Mouse (Mus musculus): ENCODE measurements around the gene Mc1r.
"Not testable (repeated sequence)": the region's sequence is repeated elsewhere in the genome, so short reads cannot be mapped to it uniquely, and the experiment has no call there.

Mc1r gene

DNA sequence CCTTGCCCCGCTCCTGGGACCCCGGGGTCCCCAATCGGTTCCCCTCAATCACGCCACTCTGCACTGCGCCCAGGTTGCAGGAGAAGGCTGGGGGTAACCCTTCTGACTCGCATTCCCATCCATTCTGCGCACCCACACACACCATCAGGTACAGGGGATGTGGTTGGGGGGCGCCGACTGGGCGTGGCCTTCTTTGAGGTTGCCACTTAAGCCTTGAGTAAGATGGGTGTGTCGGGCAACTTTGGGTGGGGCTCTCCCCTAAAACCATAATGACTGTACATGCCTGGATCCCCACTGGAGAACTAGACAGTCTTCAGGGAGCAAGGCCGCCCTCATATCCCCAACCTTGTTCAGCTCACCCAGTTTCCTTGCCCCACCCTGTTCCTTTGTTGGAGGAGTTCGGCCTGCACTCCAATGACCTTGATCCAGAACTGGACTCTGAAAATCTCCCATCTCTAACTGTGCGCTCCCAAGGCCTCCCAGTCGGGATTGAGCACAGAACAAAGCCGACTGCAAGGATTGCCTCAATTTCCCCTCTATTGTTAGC is 4.9 kb downstream of the Mc1r start:
- in situ Hi-C loops (cut with MboI, MseI): no loop called here

DNA sequence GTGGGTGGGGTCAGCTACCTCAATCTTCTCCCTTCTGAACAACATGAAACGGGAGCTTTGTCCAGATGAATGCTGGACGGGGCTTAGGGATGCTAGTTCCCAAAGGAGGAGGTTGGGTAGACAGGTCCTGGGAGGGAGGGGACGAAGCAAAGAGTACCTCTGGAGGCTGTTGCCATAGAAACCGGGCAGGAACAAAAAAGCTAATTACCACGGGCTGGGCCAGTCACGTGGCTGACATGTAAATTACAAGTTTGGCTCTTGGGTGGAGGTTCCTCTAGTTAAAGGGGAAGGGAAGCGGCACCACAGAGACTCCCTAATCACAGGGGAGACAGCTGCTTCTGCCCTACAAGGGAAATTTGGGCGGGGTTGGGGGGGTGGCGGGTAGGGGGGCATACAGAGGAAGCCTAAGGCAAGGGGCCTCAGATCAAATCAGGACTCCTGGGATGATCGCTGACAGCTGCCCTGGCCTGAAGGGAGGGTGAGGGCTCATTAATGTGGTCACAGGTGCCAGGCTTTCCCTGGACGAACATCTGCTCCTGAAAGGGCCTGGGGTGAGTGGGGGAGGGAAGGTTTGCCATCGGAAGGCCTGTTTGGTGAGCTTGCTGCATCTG is 5.8 kb downstream of the Mc1r start:
- in situ Hi-C loops (cut with MboI, MseI): no loop called here

DNA sequence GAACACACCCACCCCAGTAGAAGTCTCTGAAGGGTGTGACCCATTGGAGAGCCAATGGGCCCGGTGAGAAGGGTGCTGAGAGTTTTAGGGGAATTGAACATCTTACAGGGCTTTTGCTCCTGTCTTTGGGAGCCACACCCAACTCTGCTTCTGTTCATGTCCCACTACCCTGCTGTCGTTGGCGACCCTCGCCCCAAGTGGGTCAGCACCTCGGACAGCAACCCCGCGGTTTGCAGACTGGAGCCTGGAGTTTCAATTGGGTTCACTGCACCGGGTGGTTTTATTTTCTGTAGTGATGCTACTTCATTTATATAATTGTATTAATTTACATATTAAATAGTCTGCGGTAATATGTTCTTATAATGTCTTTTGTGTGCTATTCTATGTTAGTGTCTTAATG is 7.3 kb downstream of the Mc1r start:
- in situ Hi-C loops (cut with MboI, MseI): no loop called here

DNA sequence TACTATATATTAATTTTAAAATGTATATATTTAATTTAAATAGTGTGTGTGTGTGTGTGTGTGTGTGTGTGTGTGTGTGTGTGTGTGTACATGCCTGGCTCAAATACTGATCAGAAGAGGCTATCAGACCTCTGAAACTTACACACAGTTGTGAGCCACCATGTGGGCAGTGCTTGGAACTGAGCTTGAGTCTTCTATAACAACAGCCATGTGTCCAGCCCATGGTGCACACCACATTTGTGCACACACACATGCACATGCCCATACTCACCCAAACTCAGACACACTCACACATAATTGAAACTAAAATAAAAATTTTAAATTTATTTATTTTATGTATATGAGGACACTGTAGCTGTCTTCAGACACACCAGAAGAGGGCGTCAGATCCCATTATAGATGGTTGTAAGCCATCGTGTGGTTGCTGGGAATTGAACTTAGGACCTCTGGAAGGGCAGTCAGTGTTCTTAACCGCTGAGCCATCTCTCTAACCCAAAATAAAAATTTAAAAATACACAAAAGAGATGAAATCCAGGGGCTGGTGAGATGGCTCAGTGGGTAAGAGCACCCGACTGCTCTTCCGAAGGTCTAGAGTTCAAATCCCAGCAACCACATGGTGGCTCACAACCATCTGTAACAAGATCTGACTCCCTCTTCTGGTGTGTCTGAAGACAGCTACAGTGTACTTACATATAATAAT is 8.2 kb downstream of the Mc1r start:
- in situ Hi-C loops (cut with MboI, MseI): not testable (repeated sequence)

DNA sequence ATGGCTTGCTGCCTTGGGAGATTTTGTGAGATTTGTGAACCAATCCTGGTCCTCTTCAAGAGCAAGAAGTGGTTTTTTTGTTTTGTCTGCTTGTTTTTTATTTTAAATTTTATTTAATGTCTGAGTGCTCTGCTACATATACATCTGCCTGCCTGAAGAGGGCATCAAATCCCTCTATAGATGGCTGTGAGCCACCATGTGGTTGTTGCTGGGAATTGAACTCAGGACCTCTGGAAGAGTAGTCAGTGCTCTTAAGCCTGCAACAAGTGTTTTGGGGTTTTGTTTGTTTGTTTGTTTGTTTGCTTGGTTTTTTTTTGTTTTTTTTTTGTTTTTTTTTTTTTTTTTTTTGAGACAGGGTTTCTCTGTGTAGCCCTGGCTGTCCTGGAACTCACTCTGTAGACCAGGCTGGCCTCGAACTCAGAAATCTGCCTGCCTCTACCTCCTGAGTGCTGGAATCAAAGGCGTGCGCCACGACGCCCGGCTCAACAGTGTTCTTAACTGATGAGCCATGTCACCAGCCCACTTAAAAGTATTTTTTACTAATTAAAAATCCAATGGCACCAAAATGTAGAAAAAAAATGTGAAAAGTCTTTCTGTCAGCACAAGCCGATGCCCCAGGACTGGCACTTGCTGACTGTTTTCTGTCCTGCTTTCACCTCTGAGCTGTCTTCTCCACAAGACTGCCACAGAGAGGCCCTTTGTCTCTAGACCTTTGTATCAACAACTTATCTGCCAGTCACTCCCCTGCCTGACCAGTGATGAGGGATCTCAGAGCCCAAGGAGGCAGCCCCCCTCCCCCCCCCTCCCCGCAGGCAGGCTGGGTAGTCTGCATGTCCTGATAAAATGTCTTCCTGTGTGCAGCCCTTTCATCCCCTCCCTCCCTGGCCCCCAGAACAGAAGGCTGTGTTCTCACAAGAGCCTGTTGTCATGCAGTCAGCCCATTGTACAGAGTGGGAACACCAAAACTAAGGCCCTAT is 9.3 kb downstream of the Mc1r start:
- in situ Hi-C loops (cut with MboI, MseI): no loop called here

DNA sequence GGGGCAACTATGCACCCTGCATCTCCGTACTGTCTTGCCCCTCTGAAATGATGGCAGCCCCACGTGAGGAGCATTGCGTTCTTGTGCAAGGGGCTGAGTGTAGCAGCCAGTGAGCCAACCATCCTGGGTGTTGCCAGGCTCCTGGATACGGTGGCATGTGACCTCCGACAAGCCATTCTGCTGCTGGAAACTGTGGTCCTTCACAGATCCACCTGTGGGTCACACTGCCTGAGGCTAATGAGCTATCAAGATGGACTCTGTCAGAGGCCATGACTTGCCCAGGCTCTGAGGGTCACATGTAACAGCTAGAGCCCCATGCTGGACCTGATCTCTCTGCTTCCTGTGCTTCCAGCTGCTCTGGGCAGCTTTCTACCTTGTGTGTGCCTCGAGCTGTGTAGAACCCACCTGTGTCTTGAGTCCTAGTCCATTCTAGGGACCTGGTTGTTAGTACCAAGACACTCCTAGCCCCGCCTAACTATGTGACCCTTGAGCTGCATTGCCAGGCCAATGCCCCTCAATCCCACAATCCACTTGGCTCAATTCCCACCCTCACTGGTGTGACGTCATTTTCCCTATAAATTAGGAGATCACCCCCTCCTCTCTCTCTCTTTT is 10.1 kb downstream of the Mc1r start:
- in situ Hi-C loops (cut with MboI, MseI): no loop called here

DNA sequence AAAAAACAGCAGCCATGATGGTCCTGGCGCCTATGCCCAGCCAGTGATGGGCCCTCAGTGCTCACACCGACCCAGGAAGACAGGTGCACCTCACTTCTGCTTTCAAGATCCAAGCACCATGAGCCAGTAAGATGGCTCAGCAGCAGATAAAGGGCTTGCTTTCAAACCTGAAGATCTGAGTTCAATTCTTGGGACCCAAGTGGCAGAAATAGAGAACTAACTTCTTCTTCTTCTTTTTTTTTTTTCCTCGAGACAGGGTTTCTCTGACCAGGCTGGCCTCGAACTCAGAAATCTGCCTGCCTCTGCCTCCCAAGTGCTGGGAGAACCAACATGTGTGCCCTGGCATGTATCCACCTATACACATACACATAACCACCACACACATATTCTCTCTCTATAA is 12.8 kb downstream of the Mc1r start:
- in situ Hi-C loops (cut with MboI, MseI): no loop called here

DNA sequence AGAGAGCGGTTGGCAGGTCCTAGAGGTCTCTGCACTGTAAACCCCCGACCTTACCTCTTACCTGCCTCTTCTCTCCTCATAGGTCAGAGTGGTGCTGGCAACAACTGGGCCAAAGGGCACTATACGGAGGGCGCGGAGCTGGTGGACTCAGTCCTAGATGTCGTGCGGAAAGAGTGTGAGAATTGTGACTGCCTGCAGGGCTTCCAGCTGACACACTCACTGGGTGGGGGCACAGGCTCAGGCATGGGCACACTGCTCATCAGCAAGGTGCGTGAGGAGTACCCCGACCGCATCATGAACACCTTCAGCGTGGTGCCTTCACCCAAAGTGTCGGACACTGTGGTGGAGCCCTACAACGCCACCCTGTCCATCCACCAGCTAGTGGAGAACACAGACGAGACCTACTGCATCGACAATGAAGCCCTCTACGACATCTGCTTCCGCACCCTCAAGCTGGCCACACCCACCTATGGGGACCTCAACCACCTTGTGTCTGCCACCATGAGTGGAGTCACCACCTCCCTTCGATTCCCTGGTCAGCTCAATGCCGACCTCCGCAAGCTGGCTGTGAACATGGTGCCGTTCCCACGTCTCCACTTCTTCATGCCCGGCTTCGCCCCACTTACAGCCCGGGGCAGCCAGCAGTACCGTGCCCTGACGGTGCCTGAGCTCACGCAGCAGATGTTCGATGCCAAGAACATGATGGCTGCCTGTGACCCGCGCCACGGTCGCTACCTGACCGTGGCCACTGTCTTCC is 13.8 kb downstream of the Mc1r start:
- in situ Hi-C loops (cut with MboI, MseI): no loop called here

DNA sequence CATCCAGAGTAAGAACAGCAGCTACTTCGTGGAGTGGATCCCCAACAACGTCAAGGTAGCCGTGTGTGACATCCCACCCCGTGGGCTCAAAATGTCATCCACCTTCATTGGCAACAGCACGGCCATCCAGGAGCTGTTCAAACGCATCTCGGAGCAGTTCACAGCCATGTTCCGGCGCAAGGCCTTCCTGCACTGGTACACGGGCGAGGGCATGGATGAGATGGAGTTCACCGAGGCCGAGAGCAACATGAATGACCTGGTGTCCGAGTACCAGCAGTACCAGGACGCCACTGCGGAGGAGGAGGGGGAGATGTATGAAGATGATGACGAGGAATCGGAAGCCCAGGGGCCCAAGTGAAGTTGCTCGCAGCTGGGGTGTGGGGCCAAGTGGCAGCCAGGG is 14.4 kb downstream of the Mc1r start:
- in situ Hi-C loops (cut with MboI, MseI): no loop called here

DNA sequence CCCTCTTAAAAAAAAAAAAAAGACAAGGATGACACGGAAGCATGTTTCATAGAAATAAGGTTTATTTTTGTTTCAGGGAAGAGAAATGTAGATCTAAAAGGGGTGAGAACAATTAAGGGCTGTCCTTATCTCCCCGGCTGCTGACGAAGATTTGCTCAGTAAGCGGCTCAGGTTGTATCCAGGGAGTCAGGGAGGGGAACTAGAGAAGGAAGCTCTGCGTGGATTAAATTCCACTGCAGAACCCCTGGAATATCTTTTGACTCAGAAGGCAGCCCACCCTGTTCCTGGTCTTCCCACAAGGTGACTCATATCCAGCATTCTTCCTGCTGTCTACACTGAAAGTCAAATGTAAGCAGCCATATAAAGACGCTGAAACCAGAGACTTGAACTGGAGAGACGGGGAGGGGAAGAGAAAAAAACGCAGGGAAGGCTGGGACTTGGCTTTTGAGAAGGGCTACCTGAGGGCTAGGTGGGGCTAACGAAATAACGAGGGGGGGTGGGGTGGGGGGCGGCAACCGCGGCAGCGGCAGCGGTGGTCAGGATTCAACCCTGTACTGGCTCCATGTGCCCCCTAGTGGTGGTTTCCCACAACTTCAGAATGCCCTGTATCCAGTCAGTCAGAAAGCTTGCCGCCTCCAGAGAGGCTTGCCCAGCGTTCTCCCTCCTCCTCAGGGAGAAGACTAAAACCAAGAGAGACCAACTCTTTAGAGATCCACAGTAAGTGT is 15.3 kb downstream of the Mc1r start:
- in situ Hi-C loops (cut with MboI, MseI): no loop called here

DNA sequence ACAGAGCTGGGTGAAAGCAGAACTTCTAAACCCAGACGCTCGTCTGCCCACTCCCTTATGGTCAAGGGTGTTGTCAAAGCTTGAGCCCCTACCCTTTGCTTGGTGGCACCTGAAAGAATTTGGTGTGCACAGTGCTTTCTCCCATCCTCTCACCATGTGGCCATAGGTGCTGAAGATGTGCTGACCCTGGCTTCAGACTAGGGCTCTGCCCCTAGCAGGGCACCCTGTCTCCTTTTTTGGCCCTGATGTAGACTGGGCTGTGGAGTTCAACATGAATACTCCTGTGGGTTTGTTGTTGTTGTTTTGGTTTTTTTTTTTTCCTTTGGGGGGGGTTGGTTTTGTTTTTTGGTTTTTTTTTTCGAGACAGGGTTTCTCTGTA is 15.9 kb downstream of the Mc1r start:
- in situ Hi-C loops (cut with MboI, MseI): no loop called here

DNA sequence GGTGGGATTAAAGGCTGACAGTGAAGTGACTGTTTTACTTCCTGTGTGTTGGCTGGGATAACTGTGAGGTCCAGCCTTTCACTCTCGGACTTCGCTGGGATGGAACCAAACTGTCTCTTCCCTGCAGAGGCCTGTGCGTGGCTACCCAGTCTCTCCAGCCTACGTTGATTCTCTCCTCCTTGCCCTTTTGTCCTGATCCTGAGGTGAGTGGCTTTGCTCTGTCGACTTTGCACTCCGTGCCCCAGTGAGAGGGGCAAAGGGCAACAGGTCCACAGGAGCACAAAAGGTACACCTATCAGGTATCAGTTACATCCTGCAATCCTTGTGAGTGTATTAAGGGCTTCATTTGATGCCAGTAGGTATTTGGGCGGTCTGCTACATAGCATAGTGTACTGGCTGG is 16.5 kb downstream of the Mc1r start, which contains the start of gene Def8:
TSS of gene Def8 (plus strand) at position 87 of the 400 bp plus-strand sequence.
- in situ Hi-C loops (cut with MboI, MseI): no loop called here

DNA sequence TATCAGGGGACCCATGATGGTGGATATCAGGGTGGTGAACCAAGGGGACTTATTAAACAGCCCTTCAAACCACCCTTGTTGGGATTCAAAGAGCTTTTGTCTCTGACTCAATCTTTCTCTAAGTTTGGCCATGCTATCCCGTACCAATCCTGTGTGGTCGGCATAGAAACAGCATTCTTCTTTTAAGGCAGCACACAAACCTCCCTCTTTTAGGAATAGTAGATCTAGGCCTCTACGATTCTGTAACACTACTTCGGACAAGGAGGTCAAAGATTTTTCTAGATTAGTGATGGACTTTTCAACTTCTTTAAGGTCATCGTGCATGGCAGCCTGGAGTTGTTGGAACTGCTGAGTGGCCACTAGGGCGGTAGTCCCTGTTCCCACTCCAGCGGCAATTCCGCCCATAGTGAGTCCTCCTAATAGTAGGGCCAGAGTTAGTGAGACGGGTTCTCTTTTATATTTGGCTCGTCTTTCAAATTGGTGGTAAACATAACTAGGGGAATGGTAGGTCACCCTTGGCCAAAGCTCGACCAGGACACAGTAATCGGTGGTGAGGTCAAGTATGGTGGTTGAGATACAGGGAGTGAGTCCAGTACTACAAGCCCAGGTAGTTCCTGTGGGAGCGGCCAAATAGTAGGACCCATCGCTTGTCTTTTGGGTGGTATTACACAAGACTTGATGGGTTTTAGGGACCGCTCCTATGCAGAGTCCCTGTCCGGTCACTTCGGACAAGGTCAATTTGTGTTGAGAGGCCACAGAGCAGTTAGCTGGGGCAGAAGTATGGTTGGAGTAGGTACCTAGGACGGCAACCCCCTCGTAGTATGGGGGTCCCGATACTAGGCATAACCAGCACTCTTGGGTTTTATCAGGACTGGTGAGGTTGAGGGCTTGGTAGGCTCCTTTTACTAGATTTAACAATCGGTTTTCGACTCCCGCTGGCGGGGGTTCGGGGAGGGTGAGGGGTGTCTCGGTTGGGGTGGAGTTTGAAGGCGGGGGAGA is 19.9 kb downstream of the Mc1r start:
- in situ Hi-C loops (cut with MboI, MseI): no loop called here

DNA sequence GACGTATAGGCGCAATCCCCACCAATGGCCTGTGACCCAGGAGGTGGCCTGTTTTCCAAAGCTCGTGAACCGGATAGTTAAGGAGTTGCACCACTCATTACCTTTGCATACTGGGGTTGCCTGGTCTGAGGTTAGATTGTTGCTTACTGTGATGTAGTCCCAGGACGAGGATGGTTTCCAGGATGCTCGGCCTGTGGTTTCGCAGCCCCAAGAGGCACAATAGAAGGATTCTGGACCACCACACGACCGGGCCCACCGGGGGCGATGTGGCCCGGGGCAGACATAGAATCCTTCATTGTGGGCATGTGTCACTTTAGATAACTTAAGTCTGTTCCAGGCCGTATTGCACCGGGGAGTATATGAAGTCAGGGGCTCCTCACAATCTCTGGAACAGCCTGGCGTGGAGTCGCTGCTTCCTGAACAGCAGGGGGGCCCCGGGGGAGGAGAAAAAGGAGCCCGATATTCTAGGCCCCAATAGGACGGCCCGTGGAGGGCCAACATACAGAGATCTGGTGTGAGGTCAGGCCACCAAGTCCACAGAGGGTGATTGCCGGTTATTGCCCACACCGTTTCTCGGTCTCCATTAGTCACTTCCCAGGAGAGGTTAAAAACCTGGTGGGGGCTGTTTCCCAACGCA is 20.9 kb downstream of the Mc1r start:
- in situ Hi-C loops (cut with MboI, MseI): no loop called here

DNA sequence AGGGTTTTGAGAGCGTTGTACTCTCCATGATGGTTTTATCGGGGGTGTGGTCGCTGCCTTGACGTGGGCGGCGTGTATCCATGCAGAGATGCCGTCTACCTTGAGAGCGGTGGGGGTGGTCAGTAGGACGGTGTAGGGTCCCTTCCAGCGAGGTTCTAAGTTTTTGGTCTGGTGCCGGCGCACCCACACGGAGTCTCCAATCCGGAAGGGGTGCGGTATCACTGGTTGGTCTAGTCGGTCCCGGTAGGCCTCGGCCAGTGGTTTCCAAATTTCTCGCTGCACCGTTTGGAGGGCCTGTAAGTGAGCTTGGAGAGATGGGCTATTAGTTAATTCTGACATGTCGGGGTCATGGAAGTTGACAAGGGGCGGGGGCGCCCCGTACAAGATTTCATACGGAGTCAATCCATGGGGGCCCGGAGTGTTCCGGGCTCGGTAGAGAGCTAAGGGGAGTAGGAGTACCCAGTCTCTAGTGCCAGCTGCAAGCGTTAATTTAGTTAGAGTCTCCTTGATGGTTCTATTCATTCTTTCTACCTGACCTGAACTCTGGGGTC is 21.5 kb downstream of the Mc1r start:
- in situ Hi-C loops (cut with MboI, MseI): no loop called here

DNA sequence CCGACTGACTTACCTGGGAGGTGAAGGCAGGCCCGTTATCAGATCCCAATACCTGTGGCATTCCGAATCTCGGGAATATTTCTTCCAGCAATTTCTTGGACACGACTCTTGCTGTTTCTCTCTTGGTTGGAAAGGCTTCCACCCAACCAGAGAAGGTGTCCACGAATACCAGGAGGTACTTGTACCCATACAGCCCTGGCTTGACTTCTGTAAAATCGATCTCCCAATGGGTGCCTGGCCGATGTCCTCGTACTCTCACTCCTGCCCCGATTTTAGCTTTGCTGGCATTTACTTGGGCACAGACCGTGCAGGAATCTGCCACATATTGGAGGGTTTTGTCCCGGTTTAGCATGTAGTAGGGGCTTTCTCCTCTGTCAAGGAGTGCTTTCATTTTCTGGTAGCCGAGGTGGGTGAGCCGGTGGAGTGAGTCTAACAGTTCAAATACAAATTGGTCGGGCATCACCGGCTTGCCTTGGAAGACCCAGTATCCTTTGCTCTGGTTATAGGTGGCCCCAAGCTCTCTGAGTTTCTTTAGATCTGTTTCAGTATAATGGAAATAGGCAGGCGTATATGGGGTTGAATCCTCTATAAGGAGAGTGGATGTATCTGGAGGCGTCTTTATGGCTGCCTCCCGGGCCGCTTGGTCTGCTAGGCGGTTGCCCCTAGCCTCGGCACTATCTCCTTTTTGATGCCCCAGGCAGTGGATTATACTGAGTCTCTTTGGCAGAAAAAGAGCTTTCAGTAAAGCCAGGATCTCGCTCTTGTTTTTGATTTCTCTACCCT is 22.2 kb downstream of the Mc1r start:
- in situ Hi-C loops (cut with MboI, MseI): no loop called here

DNA sequence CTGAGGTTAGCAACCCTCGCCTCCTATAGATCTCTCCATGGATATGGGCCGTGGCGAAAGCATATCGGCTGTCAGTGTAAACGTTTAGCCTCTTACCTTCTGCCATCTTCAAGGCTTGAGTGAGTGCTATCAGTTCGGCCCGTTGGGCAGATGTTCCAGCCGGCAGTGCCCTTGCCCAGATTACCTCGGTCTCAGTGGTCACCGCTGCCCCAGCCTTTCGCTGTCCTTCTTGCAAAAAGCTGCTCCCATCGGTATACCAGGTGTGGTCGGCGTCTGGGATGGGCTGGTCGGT is 22.8 kb downstream of the Mc1r start:
- in situ Hi-C loops (cut with MboI, MseI): not testable (repeated sequence)

DNA sequence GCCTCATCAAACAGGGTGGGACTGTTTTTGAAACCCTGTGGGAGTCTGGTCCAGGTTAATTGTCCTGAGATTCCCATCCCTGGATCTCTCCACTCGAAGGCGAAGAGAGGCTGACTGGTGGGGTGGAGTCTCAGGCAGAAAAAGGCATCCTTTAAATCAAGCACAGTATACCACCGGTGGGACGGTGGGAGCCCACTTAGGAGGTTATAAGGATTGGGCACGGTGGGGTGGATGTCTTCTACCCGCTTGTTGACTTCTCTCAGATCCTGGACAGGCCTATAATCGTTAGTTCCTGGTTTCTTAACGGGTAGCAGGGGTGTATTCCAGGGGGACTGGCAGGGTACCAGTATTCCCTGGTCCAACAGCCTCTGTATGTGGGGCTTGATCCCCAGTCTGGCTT is 24.0 kb downstream of the Mc1r start:
- in situ Hi-C loops (cut with MboI, MseI): not testable (repeated sequence)

Data from T-helper 17 cell (primary cell).